Mouse (Mus musculus): ENCODE results near the gene Dppa4. TPM values are rescaled to one million over a fixed set of nuclear protein-coding genes. Genes with fewer than 3 reads are reported as not detected.

Gene Dppa4
- polyA plus RNA-seq, 1 experiment from 2014 or later: not detected

DNA sequence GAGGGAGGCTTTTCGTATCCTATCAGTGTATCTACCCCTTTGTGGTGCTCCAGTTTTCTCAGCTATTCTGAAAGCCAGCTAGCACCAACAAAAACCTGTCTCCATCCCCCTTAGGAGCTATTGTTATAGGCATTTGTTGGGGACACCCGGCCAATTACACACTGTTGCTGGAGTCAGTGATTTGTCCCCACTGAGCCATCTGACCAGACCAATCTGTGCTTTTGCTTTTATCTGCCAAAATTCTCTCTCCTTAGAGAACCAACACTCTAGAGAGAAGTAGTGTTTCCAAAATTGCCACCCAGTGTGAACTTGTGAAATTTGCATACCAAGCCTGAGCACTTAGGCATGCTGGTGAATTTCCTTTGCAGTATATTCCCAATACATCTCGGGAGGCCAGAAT is 31.8 kb downstream of the Dppa4 start:
- Histone ChIP-seq H3K9ac (no peak overlapping the region), H3K36me3 (replicated peaks; ENCODE audit: control insufficient read depth, insufficient read depth) (no peaks in the 10 kb centered on the region), H3K27ac (no peak overlapping the region), H3K4me3 (replicated peaks; ENCODE audit: low read length) (no peak overlapping the region), H3K4me1 (replicated peaks; ENCODE audit: control insufficient read depth, insufficient read depth, low read length) (no peaks in the 10 kb centered on the region), H3K4me2 (replicated peaks) (no peak overlapping the region), H3K27me3 (ENCODE audit: control insufficient read depth, insufficient read depth, low read length) (no peaks in the 10 kb centered on the region), H3K9me3 (ENCODE audit: control insufficient read depth, low read length) (no peaks in the 10 kb centered on the region)
- DNase-seq (ENCODE audit: low spot score) (no peak), ATAC-seq (ENCODE audit: low FRiP score) (no peak)
- WGBS: 91% methylated on average over 3 of the region's 3 CpGs

DNA sequence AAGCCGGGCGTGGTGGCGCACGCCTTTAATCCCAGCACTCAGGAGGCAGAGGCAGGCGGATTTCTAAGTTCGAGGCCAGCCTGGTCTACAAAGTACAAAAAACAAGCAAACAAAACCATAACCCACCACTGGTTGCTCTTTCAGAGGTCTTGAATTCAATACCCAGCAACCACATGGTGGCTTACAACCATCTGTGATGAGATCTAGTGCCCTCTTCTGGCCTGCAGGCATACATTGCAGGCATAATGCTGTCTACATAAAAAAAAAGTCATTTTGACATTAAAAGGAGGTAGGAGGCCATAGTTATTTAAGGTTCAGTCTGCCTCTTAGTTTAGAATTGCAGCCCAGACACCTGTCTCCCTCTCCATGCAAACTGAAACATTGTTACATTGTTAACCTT is 37.2 kb downstream of the Dppa4 start:
- Histone ChIP-seq H3K9ac (no peak overlapping the region), H3K27ac (no peak overlapping the region)
- WGBS: 97% methylated on average over 6 of the region's 6 CpGs

DNA sequence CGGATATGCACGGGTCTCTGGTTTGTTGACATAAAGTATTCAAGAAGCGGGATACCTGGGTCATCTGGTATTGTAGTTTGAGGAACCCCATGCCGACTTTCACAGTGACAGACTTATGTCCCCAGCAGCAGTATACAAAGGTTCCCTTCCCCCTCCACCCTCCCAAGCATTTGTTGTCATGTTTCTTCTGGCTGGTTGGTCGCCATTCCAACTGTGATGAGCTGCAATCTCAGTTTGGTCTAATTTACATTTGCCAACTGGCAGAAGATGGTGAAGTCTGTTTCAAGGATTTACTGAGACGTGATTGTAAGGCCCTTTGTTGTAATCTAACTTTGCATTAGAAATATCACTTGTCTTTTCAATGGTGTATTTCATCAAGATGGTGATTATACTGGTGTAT is 39.6 kb downstream of the Dppa4 start:
- no peaks in the 10 kb centered on the region for H3K27me3 ChIP-seq (ENCODE audit: control insufficient read depth, insufficient read depth, low read length)
- H3K27ac ChIP-seq: no peak overlapping the region
- no peaks in the 10 kb centered on the region for H3K36me3 ChIP-seq (replicated peaks; ENCODE audit: control insufficient read depth, insufficient read depth)
- ATAC-seq (ENCODE audit: low FRiP score): no peak
- H3K4me2 ChIP-seq (replicated peaks): no peak overlapping the region
- DNase-seq (ENCODE audit: low spot score): no peak
- no peak overlapping the region for H3K9ac ChIP-seq
- H3K9me3 ChIP-seq (ENCODE audit: control insufficient read depth, low read length): no peaks in the 10 kb centered on the region
- 65% methylated on average over 6 of the region's 6 CpGs for WGBS
- no peaks in the 10 kb centered on the region for H3K4me1 ChIP-seq (replicated peaks; ENCODE audit: control insufficient read depth, insufficient read depth, low read length)
- no peak overlapping the region for H3K4me3 ChIP-seq (replicated peaks; ENCODE audit: low read length)

More for the DNA sequence above, 37.2 kb downstream of the Dppa4 start:
- Histone ChIP-seq H3K4me2 (replicated peaks) (no peak overlapping the region), H3K4me1 (replicated peaks; ENCODE audit: control insufficient read depth, insufficient read depth, low read length) (no peaks in the 10 kb centered on the region), H3K4me3 (replicated peaks; ENCODE audit: low read length) (no peak overlapping the region), H3K9me3 (ENCODE audit: control insufficient read depth, low read length) (no peaks in the 10 kb centered on the region), H3K36me3 (replicated peaks; ENCODE audit: control insufficient read depth, insufficient read depth) (no peaks in the 10 kb centered on the region), H3K27me3 (ENCODE audit: control insufficient read depth, insufficient read depth, low read length) (no peaks in the 10 kb centered on the region)
- ATAC-seq (ENCODE audit: low FRiP score) (no peak), DNase-seq (ENCODE audit: low spot score) (no peak)

DNA sequence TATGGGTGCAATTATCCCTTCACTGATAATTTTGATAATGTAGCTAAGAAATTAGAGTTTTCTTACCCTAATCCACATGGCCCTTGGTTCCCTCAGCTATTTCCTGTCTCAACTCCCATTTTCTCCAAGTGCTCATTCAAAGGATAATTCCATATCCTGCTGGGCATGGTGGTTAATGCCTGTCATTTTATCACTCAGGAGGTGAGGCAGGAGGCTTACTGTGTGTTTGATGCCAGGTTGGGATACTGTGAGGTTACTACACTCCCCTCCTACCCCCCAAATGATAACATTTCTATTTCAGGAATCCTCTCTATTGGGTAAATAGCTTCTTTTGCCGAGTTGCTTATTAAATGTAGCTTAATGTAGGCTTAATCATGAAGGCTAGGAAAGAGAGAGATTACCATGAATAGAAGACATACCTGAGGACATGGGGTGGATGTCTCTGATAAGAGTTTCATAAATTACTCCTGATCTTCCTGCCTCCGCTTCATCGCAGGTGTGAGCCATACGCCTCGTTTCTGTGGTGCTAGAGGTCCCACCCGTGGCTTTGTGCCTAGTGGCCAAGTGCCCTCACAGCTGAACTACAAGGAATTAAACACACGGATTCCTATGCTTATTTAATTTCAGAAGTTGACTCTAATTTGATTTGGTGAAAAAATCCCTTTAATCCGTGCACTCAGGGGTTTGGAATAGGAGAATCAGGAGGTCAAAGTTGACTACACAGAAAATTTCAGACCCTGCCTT is 40.2 kb downstream of the Dppa4 start:
- Histone ChIP-seq H3K9me3 (ENCODE audit: control insufficient read depth, low read length) (no peaks in the 10 kb centered on the region), H3K9ac (no peak overlapping the region), H3K27ac (no peak overlapping the region), H3K4me3 (replicated peaks; ENCODE audit: low read length) (no peak overlapping the region), H3K4me2 (replicated peaks) (no peak overlapping the region), H3K4me1 (replicated peaks; ENCODE audit: control insufficient read depth, insufficient read depth, low read length) (no peaks in the 10 kb centered on the region), H3K27me3 (ENCODE audit: control insufficient read depth, insufficient read depth, low read length) (no peaks in the 10 kb centered on the region), H3K36me3 (replicated peaks; ENCODE audit: control insufficient read depth, insufficient read depth) (no peaks in the 10 kb centered on the region)
- no peak for ATAC-seq (ENCODE audit: low FRiP score)
- WGBS: 87% methylated on average over 8 of the region's 8 CpGs
- no peak for DNase-seq (ENCODE audit: low spot score)

DNA sequence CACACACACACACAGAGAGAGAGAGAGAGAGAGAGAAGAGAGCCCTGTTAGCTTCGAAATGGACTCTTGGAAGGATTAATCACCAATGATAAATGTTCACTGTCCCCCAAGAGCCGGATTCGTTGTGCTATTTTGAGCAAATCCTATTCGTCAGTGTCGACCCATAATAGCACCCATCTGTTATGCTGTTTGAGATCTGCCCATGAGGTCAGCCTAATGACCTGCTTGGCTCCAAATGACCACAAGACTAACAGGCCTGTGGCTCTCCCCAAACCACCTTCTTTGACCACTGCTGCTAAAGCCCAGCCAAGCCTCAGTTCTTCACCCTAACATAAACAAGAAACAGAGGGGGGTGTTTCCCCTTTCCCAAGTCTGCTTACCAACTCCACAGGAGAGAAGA is 43.4 kb downstream of the Dppa4 start:
- no peak for DNase-seq (ENCODE audit: low spot score)
- Histone ChIP-seq H3K4me3 (replicated peaks; ENCODE audit: low read length) (no peak overlapping the region), H3K4me1 (replicated peaks; ENCODE audit: control insufficient read depth, insufficient read depth, low read length) (no peaks in the 10 kb centered on the region), H3K4me2 (replicated peaks) (no peak overlapping the region), H3K9ac (no peak overlapping the region), H3K27me3 (ENCODE audit: control insufficient read depth, insufficient read depth, low read length) (no peaks in the 10 kb centered on the region), H3K9me3 (ENCODE audit: control insufficient read depth, low read length) (no peaks in the 10 kb centered on the region), H3K27ac (no peak overlapping the region), H3K36me3 (replicated peaks; ENCODE audit: control insufficient read depth, insufficient read depth) (no peaks in the 10 kb centered on the region)
- 0 out of 2 replicates have a peak, but pooled peaks have one; percentile 17 for ATAC-seq (ENCODE audit: low FRiP score)
- WGBS: 54% methylated on average over 5 of the region's 5 CpGs

DNA sequence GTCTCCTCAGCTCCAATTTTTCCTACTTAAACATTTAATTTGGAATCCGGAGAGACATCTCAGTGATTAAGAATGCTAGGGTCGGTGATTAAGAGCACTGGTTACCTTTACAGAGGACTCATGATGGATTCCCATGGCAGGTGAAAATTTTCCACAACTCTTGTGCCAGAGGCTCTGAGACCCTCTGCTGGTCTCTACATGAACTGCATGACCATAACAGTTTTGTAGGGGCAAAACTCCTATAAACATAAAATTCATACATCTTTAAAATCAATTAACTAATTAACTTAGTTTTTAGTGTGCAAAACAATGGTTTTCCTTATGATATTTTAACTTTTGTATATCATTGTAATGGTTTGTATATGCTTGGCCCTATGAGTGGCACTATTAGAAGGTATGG is 44.9 kb downstream of the Dppa4 start:
- H3K9ac ChIP-seq: no peak overlapping the region
- ATAC-seq (ENCODE audit: low FRiP score): no peak
- H3K4me2 ChIP-seq (replicated peaks): no peak overlapping the region
- no peak overlapping the region for H3K27ac ChIP-seq
- 97% methylated on average over 2 of the region's 2 CpGs for WGBS
- no peaks in the 10 kb centered on the region for H3K9me3 ChIP-seq (ENCODE audit: control insufficient read depth, low read length)
- no peaks in the 10 kb centered on the region for H3K4me1 ChIP-seq (replicated peaks; ENCODE audit: control insufficient read depth, insufficient read depth, low read length)
- no peak for DNase-seq (ENCODE audit: low spot score)
- H3K4me3 ChIP-seq (replicated peaks; ENCODE audit: low read length): no peak overlapping the region
- no peaks in the 10 kb centered on the region for H3K36me3 ChIP-seq (replicated peaks; ENCODE audit: control insufficient read depth, insufficient read depth)
- H3K27me3 ChIP-seq (ENCODE audit: control insufficient read depth, insufficient read depth, low read length): no peaks in the 10 kb centered on the region

DNA sequence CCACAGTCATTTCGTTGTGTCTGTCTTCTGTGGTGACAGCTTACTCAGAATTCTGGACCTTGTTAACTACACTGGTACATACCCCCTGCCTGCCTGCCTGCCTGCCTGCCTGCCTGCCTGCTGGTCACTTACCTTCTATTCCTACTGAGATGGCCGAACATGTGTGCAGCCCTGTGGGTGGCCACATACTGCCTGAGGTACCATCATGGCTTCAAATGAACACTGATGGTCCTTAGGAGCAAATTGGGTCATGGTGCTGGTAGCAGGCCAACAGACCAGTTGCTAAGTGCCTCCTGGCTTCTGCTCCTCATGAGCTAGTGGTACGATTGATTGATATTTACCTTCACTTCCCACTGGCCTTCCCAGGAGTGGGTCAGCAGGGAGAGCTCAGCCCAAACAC is 48.3 kb downstream of the Dppa4 start:
- Histone ChIP-seq H3K9me3 (ENCODE audit: control insufficient read depth, low read length) (no peaks in the 10 kb centered on the region), H3K4me3 (replicated peaks; ENCODE audit: low read length) (no peak overlapping the region), H3K4me1 (replicated peaks; ENCODE audit: control insufficient read depth, insufficient read depth, low read length) (no peaks in the 10 kb centered on the region), H3K4me2 (replicated peaks) (no peak overlapping the region), H3K27ac (no peak overlapping the region), H3K36me3 (replicated peaks; ENCODE audit: control insufficient read depth, insufficient read depth) (no peaks in the 10 kb centered on the region), H3K9ac (no peak overlapping the region), H3K27me3 (ENCODE audit: control insufficient read depth, insufficient read depth, low read length) (no peaks in the 10 kb centered on the region)
- WGBS: 84% methylated on average over 3 of the region's 3 CpGs
- DNase-seq (ENCODE audit: low spot score): no peak
- no peak for ATAC-seq (ENCODE audit: low FRiP score)

DNA sequence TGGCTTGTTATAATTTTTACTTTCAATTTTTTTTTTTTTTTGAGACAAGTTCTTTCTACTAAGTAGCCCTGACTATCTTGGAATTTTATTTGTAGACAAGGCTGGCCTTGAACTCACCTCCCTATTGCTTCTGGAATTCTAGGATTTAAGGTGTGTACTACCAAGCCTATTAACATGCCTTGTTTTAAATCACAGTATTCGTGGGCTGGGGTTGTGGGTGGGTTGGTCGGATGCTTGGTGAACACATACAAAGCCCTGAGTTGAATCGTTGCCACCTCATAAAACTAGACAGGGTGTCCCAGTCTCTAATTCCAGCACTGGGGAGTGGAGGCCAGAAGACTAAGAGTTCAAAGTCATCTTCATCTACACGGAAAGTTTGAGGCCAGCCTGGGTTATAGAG is 51.8 kb downstream of the Dppa4 start:
- Histone ChIP-seq H3K4me1 (replicated peaks; ENCODE audit: control insufficient read depth, insufficient read depth, low read length) (no peaks in the 10 kb centered on the region), H3K36me3 (replicated peaks; ENCODE audit: control insufficient read depth, insufficient read depth) (no peaks in the 10 kb centered on the region), H3K4me3 (replicated peaks; ENCODE audit: low read length) (no peak overlapping the region), H3K27ac (no peak overlapping the region), H3K9me3 (ENCODE audit: control insufficient read depth, low read length) (no peaks in the 10 kb centered on the region), H3K9ac (no peak overlapping the region), H3K27me3 (ENCODE audit: control insufficient read depth, insufficient read depth, low read length) (no peaks in the 10 kb centered on the region), H3K4me2 (replicated peaks) (no peak overlapping the region)
- WGBS: 89% methylated on average over 4 of the region's 4 CpGs
- no peak for DNase-seq (ENCODE audit: low spot score)
- no peak for ATAC-seq (ENCODE audit: low FRiP score)

Data from hindbrain, embryonic 14.5 days (tissue).